Mouse (Mus musculus) ES-CJ7 (cell line): ENCODE measurements around the gene Plvap.

Experiments used
- DNase-seq: peaks from one replicate; pipeline ENCODE4 v3.0.0; 2011; ENCODE audit warnings: low read depth, low spot score

The Plvap gene

GRCm38 (mm10) chr8:71487691-71488445, 23.7 kb downstream of the Plvap start, which contains the start of gene Gtpbp3:
Gene Gtpbp3 (plus strand): TSS chr8:71488103.
- DNase-seq, result peak; percentile 84

- DNase-seq, result peak; percentile 69
These were observed 25.4 kb downstream of the Plvap start for GRCm38 (mm10) chr8:71486136-71486529.

DNA sequence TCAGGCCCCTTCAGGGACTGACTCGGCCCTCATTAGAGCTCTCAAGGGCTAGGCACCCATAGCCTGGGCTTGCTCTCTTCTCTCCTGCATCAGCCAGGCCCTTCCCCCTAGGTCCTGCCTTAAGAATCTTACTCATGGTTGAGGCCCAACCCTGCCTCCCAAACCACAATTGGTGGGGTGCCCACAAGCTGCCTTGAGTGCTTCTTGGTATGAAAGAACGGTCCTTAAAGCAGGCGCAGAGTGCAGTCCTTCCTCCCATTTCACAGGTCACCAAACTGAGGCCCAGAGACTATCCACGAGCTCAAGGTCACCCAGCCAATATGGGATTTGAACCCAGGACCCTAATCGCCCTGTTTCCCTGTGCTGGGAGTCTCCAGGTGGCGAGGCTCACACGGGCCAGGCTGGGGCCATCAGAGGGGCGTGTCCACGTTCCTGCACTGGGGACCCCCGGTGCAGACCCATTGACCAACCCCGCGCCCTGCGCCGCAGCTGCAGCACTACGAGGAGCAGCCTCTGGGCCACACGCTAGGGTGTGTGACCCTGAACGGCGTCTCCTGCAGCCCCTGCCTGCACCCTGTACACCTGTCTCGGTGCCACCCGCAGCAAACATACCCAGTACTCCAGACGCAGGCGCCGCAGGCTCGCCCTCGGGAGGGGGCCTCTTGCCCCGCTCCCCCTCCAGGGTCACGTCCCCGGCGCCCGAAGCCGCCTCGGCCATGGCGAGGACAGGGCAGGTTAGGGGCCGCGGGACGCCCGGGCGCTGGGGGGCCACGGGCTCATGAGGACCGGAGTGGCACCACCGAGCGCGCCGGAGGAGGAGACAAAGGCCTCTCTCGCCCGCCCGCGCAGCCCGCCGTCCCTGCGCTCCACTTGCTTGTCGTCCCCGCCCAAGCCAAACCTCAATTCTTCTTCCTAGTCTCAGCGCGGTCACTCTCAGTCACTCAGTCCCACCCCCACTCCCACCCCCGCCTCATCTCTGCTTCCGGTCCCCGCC, 26.1 kb downstream of the Plvap start, which contains the start of gene Ano8:
TSS of gene Ano8 (minus strand) at position 822 of the 994 bp plus-strand sequence.
- DNase-seq, result peak; percentile 95

DNA sequence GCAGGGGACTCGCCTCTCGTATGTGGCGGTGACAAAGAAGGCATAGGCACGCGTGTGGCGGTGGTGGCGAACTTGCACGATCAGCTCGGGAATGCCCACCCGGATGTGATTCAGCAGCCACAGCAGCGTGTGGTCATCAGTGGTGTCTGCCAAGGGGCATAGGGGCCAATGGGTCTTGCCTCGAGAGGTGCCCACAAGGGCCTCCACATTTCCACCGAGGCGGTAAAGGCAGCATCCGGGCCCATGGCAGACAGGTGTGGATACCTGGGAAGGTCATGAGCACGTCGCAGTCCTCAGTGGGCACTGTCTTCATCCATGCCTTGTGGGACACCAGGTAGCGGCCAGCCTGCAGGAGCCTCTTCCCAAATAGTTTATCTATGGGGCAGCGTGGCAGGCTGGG, 26.8 kb downstream of the Plvap start:
- no peak for DNase-seq

DNA sequence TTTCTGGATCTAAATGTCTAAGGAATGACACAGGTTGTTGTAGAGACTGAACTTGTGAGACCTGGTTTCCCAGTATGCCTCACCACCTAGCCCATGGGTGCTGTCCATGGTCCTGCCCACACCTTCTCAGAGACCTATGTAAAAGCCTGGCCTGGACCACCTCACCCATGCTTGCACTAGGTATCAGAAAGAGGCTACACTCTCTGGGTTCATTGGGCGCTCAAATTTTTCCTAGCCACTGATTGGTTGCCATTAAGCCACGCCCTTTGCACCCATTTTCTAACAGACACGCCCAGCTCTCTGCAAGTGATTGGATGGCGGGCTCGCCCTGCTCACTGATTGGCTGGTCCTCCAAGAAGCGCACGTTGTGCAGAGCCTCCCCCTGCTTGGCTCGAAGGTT, 27.6 kb downstream of the Plvap start:
- peak; percentile 100 for DNase-seq

DNA sequence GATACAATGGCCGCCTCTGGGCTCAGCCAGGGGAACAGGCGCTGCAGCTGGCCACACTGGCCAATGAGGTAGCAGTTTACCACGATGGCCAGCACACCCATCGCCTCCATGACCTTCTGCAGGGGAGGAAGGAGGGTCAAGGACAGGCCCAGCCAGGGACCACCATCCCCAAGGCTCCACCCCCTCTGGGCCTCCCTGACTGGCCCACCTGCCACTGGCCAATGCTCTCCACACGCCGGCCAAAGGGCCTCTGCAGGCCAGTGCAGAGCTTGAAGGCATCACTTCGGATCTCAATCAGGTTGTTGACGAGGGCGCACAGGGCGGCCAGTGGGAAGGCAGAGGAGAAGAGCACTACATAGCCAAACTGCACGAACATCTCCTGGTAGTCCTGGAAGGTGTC, 32.6 kb downstream of the Plvap start:
- no peak for DNase-seq

DNA sequence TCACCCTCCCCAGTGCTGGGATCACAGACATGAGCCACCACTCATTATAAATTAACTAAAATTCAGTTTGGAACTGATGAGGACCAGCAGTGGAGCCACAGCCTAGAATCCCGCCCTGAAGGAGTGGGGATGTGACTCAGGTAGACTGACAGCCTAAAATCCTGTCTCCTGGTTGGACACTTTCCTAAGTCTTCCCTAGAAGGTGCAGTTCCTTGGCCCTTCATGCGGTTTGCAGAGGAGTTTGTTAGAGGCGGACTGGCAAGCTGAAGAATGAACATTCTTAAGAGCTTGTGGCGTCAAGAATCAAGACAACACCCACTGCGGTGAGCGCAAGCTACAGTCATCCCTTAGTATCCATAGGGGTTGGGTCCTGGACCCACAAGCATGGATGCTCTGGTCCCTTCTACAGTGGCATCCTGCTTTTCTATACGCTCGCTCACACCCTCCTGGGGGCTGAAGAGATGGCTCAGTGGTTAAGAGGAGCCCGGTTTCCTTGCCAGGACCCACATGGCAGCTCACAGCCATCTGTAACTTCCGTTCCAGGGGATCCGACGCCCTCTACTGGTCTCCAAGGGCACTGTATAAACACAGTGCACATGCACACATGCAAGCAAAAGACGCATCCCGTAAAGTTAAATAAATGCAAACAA, 34.2 kb downstream of the Plvap start:
- DNase-seq, result peak; percentile 88

GRCm38 (mm10) chr8:71476099-71476940, 35.2 kb downstream of the Plvap start:
- DNase-seq, result peak; percentile 68

GRCm38 (mm10) chr8:71475702-71476075, 35.9 kb downstream of the Plvap start:
- DNase-seq, result no peak

DNA sequence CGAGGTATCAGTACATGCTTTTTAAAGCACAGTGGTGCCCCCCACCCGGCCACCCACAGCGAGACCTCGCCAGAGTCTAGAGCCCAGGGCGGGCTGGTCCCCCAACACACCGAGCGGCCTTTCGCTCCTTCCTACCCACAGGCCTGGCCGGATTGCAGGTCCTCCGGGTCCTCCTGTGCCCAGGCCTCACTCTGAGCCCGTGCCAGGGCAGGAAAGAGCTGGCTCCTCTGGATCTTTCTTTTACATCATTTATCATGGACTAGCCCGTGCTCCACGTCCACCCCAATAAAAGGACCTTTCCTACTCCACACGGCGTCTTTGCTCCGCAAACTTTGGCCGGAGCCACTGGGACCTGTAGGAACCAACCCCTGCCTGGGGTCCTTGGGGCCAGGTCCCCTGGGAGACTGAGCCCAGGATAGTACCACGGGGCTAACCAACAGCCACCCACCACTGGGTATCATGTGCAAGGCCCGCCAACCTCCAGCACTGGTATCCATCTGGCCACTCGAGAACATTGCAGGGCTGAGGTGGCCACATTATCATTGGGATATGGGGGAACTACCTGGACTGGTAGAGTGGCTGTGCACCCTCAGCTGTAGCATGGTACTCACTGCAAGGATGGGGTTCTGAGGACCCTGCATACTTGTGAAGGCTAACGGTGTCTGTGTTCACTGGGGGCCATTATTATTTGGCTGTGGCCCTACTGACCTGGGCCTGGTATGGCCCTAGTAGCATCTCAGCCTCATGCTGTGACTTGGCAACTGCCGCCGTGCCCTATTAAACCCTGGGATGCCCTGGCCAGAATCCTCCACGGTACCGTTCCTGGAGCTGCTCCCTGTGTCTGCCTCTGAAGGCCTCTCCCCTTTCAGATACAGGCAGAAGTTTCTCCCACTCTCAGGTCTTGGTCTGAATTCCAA, 36.5 kb downstream of the Plvap start:
- no peak for DNase-seq

DNA sequence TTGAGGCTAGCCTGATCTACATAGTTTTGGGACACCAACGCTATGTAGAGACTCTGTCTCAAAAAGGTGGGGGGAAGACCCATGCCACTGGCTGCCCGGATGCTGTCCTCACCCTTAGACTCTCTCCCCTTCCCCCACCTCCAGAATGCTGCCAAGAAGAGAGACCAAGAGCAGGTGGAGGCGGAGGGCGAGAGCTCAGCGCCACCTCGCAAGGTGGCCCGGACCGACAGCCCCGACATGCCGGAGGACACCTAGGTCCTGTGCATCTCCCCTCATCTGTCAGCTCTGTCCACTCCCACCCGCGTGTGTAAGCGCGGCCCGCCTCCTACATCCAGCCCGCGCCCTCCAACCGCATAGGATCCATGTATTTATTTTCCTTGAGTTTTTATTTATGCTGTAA, 37.2 kb downstream of the Plvap start:
- DNase-seq, result no peak

DNA sequence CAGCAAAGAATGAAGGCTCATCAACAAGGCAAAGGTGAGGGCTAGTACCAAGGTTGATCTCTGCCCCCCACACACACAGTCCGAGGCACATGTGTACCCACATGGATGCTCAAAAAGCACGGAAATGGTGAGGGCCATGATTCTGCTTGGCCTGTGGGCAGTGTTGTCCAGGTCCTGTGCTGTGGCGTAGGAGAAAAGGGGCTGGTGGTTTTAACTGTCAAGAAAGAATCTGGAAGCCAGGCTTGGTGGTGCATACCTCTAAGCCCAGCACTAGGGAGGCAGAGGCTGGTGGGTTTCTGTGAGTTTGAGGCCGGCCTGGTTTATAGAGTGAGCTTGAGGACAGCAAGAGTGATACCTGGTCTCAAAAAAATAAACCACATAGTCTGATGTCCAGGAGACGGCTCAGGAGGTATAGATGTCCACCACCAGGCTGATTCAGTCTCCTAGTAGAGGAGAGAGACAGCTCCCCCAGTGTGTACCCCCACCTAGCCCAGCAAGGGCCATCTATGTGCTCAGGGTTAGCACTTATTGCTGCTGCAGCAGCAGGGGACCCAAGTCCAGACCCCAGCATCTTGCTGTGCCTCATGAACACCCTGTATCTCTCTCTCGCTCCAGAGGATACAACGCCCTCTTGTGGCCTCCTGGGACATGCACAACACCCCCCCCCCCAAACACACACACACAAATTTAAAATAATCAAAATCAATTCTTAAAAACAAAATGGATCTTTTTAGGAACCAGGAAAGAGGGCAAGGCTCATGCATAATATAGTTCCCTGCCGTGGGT, 38.8 kb downstream of the Plvap start:
- no peak for DNase-seq

DNA sequence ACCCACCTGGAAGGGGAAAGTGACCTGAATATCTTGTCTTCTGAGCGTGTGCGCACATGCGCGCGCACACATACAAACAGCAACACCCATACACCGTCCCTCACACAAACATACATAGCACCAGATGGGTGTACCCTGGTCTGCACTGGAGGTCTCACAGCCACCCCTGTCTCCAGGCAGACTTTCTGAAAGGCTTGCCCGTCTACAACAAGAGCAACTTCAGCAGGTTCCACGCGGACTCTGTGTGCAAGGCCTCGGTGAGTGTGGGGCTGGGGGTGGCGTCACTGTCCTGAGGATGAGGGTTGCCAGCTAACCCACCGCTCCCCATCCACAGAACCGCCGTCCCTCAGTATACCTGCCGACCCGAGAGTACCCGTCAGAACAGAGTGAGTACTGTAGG, 39.7 kb downstream of the Plvap start:
- DNase-seq, result no peak

DNA sequence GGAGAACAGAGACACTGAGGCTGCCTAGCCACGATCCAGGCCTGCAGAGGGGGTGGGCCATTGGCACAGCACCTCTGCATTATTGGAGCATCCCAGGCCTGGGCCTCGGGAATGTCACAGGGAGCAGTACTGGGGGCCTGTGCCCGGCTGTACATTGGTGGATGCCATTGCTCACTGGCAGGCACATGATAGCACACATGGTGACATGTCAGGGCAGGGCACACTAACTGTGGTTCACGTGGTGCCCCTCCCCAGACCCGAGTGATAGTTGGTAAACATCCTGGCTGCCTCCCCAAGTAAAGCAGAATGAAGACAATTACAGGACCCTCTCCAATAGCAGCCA, 40.7 kb downstream of the Plvap start:
- no peak for DNase-seq

DNA sequence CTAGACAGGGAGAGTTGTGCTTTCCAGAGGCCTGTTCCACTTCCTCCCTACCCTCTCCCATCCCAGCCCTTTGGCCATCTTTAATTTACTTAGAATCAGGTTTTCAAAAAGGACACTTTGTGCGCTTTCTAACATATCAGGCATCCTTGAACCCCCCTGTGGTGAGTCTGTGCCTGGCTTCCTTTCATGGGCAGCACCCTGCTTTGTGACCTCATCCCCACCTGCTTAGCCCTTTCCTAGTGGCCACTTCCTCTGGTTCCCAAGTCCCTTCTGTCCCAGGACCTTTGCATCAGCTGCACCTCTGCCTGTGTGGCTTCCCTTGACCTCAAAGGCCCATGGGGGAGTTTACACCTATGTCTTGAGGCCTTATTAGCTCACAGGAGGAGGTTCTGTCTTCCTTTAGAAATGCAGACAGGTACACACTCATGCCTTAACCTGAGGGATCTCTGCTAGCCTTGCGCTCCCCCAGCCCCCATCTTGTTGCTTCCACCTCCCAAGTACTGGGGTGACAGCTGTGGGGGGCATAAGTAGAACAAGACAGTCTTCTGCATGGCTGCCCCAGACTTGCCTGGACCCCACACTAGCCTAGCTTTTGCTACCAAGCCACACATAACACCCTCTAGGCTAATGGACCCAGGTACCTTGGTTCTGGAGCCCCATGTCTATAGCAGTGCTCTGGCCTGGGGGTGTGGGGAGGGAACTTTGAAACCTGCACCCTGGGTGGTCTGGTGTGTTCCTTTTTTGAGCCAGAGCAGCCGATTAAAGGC, 41.2 kb downstream of the Plvap start:
- DNase-seq, result no peak

DNA sequence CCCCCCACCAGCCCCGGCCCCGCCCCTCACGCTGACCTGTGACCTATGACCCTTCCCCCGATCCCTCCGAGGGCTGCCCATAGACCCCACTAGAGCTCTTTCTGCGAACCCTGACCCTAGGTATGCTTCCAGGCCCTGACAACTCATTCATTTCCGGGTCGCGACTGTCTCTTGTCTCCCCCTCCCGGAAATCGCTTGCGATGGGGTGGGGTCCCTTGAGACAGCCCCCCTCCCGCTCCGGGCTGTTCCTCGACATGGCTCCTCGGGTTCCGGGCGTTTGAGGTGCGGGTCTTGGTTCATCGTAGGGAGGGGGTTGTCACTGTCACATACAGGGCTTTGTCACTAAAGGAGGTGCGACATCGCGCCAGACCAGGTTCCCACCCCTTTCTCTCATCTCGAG, 42.1 kb downstream of the Plvap start:
- DNase-seq, result peak; percentile 84

GRCm38 (mm10) chr8:71468916-71469315, 42.6 kb downstream of the Plvap start, which contains the start of gene Dda1:
Gene Dda1 (plus strand): TSS chr8:71469199.
- peak; percentile 100 for DNase-seq

- no peak for DNase-seq
These were observed 43.6 kb downstream of the Plvap start for GRCm38 (mm10) chr8:71468001-71468400.
